Mouse (Mus musculus) limb, embryonic 12.5 days (tissue): ENCODE data around the gene Bahcc1. TPM values are rescaled to one million over a fixed set of nuclear protein-coding genes. Genes with fewer than 3 reads are reported as not detected.

Experiments
- ATAC-seq: fragments of 200-750 bp; cut with Nextera tagmentation; 2 replicates; pipeline ENCODE4 v1.8.0; 2017; ENCODE audit warnings: low read depth, moderate TSS enrichment; ENCODE audit not compliant: insufficient number of reproducible peaks, insufficient read depth, low FRiP score, low TSS enrichment
- H3K27ac ChIP-seq: fragments of 300-500 bp; sonication (generic); 2 replicates; pipeline ENCODE4 v1.5.1; 2016; ENCODE audit warnings: mild to moderate bottlenecking, moderate library complexity
- H3K27me3 ChIP-seq: fragments of 300-500 bp; sonication (generic); 2 replicates; pipeline ENCODE4 v1.6.1; 2016; ENCODE audit warnings: mild to moderate bottlenecking, moderate library complexity
- H3K36me3 ChIP-seq: fragments of 300-500 bp; sonication (generic); 2 replicates; pipeline ENCODE4 v1.6.1; 2016; ENCODE audit warnings: mild to moderate bottlenecking, moderate library complexity
- H3K4me1 ChIP-seq: fragments of 300-500 bp; sonication (generic); replicated peaks from 2 replicates; pipeline ENCODE4 v1.6.1; 2016
- H3K4me2 ChIP-seq: fragments of 300-500 bp; sonication (generic); 2 replicates; pipeline ENCODE4 v1.6.1; 2016; ENCODE audit warnings: mild to moderate bottlenecking, moderate library complexity
- H3K4me3 ChIP-seq: fragments of 300-500 bp; sonication (generic); replicated peaks from 2 replicates; pipeline ENCODE4 v1.5.1; 2016; ENCODE audit warnings: mild to moderate bottlenecking
- H3K9ac ChIP-seq: fragments of 300-500 bp; sonication (generic); replicated peaks from 2 replicates; pipeline ENCODE4 v1.6.1; 2016; ENCODE audit warnings: mild to moderate bottlenecking, moderate library complexity
- H3K9me3 ChIP-seq: fragments of 300-500 bp; sonication (generic); 2 replicates; pipeline ENCODE4 v1.6.1; 2016; ENCODE audit warnings: mild to moderate bottlenecking, moderate library complexity
- WGBS: fragments of 180-500 bp; shearing (Covaris S2); methylation state at CpG from one replicate; pipeline ENCODE4 v1.1.7; 2016; 5-methylcytosine and 5-hydroxymethylcytosine counted together
- polyA plus RNA-seq: library from polyadenylated mRNA; unstranded; fragments of >200 nt; fragmentation: Nextera tagmentation; extraction: Ambion mirVana; gene quantifications from 2 replicates; pipeline ENCODE4 v1.2.1, GENCODE M21; 2016

The Bahcc1 gene
- polyA plus RNA-seq, 1 experiment from 2014 or later = 18.3 TPM

- Histone ChIP-seq H3K9ac (peak overlapping the region; percentile 48), H3K27me3 (no peaks in the 10 kb centered on the region), H3K4me2 (peak overlapping the region; percentile 56), H3K4me1 (peaks cover 90% of the 10 kb centered on the region), H3K27ac (peak overlapping the region; percentile 62), H3K36me3 (no peaks in the 10 kb centered on the region), H3K4me3 (peak overlapping the region; percentile 21), H3K9me3 (no peaks in the 10 kb centered on the region)
- 0 out of 2 replicates have a peak, but pooled peaks have one; percentile 19 for ATAC-seq
- WGBS = 26% methylated on average over 11 of the region's 11 CpGs
Measured at GRCm38 (mm10) chr11:120224488-120225255, 8.1 kb upstream of the Bahcc1 start.

GRCm38 (mm10) chr11:120225256-120226195 is 7.2 kb upstream of the Bahcc1 start:
- ATAC-seq = no peak
- no peaks in the 10 kb centered on the region for H3K27me3 ChIP-seq
- H3K4me3 ChIP-seq = peak overlapping the region; percentile 21
- peaks cover 84% of the 10 kb centered on the region for H3K4me1 ChIP-seq
- no peaks in the 10 kb centered on the region for H3K9me3 ChIP-seq
- WGBS = 4% methylated on average over 36 of the region's 36 CpGs
- peak overlapping the region; percentile 98 for H3K27ac ChIP-seq
- no peaks in the 10 kb centered on the region for H3K36me3 ChIP-seq
- peak overlapping the region; percentile 56 for H3K4me2 ChIP-seq
- peak overlapping the region; percentile 48 for H3K9ac ChIP-seq

GRCm38 (mm10) chr11:120226421-120227280 is 6.1 kb upstream of the Bahcc1 start:
- ATAC-seq = no peak
- 59% methylated on average over 11 of the region's 12 CpGs for WGBS
- peak overlapping the region; percentile 98 for H3K27ac ChIP-seq
- H3K36me3 ChIP-seq = no peaks in the 10 kb centered on the region
- no peak overlapping the region for H3K4me3 ChIP-seq
- H3K4me1 ChIP-seq = peaks cover 73% of the 10 kb centered on the region
- no peaks in the 10 kb centered on the region for H3K9me3 ChIP-seq
- 0 out of 2 replicates have a peak overlapping the region, but pooled peaks have one; percentile 48 for H3K9ac ChIP-seq
- no peaks in the 10 kb centered on the region for H3K27me3 ChIP-seq
- H3K4me2 ChIP-seq = peak overlapping the region; percentile 97

GRCm38 (mm10) chr11:120227571-120228051 is 5.1 kb upstream of the Bahcc1 start:
- no peak for ATAC-seq
- Histone ChIP-seq H3K27me3 (no peaks in the 10 kb centered on the region), H3K27ac (peak overlapping the region; percentile 98), H3K9ac (peak overlapping the region; percentile 100), H3K4me3 (peak overlapping the region; percentile 19), H3K4me2 (peak overlapping the region; percentile 97), H3K9me3 (no peaks in the 10 kb centered on the region), H3K4me1 (peaks cover 77% of the 10 kb centered on the region), H3K36me3 (no peaks in the 10 kb centered on the region)
- 3% methylated on average over 8 of the region's 8 CpGs for WGBS

- H3K9me3 ChIP-seq = no peaks in the 10 kb centered on the region
- H3K36me3 ChIP-seq = no peaks in the 10 kb centered on the region
- ATAC-seq = no peak
- peak overlapping the region; percentile 97 for H3K4me2 ChIP-seq
- 29% methylated on average over 9 of the region's 9 CpGs for WGBS
- H3K27me3 ChIP-seq = no peaks in the 10 kb centered on the region
- H3K4me1 ChIP-seq = peaks cover 75% of the 10 kb centered on the region
- H3K4me3 ChIP-seq = peak overlapping the region; percentile 92
- peak overlapping the region; percentile 100 for H3K9ac ChIP-seq
- H3K27ac ChIP-seq = peak overlapping the region; percentile 98
Measured at GRCm38 (mm10) chr11:120228116-120228890, 4.4 kb upstream of the Bahcc1 start.

- Histone ChIP-seq H3K4me2 (peak overlapping the region; percentile 97), H3K36me3 (no peaks in the 10 kb centered on the region), H3K27me3 (no peaks in the 10 kb centered on the region), H3K9ac (peak overlapping the region; percentile 100), H3K4me1 (peaks cover 69% of the 10 kb centered on the region), H3K9me3 (no peaks in the 10 kb centered on the region), H3K4me3 (peak overlapping the region; percentile 92), H3K27ac (peak overlapping the region; percentile 98)
- no peak for ATAC-seq
- WGBS = 16% methylated on average over 7 of the region's 7 CpGs
Measured at GRCm38 (mm10) chr11:120228911-120229437, 3.8 kb upstream of the Bahcc1 start.

GRCm38 (mm10) chr11:120229861-120230751 is 2.6 kb upstream of the Bahcc1 start:
- 2% methylated on average over 42 of the region's 42 CpGs for WGBS
- peak overlapping the region; percentile 98 for H3K27ac ChIP-seq

GRCm38 (mm10) chr11:120230841-120231370 is 1.8 kb upstream of the Bahcc1 start:
- Histone ChIP-seq H3K9ac (peak overlapping the region; percentile 100), H3K27me3 (no peaks in the 10 kb centered on the region), H3K27ac (peak overlapping the region; percentile 98), H3K9me3 (no peaks in the 10 kb centered on the region), H3K4me1 (peaks cover 49% of the 10 kb centered on the region), H3K4me3 (peak overlapping the region; percentile 92), H3K4me2 (peak overlapping the region; percentile 97), H3K36me3 (no peaks in the 10 kb centered on the region)
- no peak for ATAC-seq
- WGBS = under 1% methylated on average over 56 of the region's 58 CpGs

More at GRCm38 (mm10) chr11:120229861-120230751, 2.6 kb upstream of the Bahcc1 start:
- no peaks in the 10 kb centered on the region for H3K36me3 ChIP-seq
- peak overlapping the region; percentile 97 for H3K4me2 ChIP-seq
- peak overlapping the region; percentile 100 for H3K9ac ChIP-seq
- no peak for ATAC-seq
- peaks cover 57% of the 10 kb centered on the region for H3K4me1 ChIP-seq
- H3K4me3 ChIP-seq = peak overlapping the region; percentile 92
- H3K27me3 ChIP-seq = no peaks in the 10 kb centered on the region
- no peaks in the 10 kb centered on the region for H3K9me3 ChIP-seq

GRCm38 (mm10) chr11:120231379-120231778 is 1.4 kb upstream of the Bahcc1 start:
- Histone ChIP-seq H3K4me2 (peak overlapping the region; percentile 97), H3K4me1 (peaks cover 45% of the 10 kb centered on the region), H3K4me3 (peak overlapping the region; percentile 92), H3K27ac (peak overlapping the region; percentile 98), H3K27me3 (no peaks in the 10 kb centered on the region), H3K36me3 (no peaks in the 10 kb centered on the region), H3K9ac (peak overlapping the region; percentile 100), H3K9me3 (no peaks in the 10 kb centered on the region)
- peak; percentile 50 for ATAC-seq
- WGBS = under 1% methylated on average over 25 of the region's 27 CpGs
